ENCODE assay signal across 27 mouse cellular contexts in the genomic region with DNA sequence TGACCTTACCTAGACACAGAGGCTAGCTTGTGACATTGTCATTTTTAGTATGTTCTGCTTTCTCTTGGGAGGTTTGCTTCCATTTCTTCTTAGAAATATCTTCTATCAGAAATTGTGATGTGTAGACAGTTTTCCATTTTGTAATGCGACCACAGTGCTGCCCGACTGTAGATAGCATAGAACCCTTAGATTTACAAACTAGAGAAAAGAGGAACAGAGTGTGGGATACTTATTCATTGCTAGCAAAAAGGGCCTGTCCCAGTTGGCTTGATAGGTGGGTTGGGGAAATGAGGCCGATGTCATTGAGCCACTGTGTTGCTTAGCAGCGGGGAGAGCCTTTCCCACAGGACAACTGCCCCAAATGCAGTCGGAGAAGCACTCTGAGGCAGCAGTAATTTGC. TPM values are rescaled to one million over a fixed set of nuclear protein-coding genes. Genes with fewer than 3 reads are reported as not detected.
"Had no signal": no experiment of that assay in that cellular context is flagged by ENCODE, and none has a peak within 500 bp of the region (broad histone marks: within the 10 kb centered on the region; RNA-seq: fewer than 3 reads in every experiment).

No protein-coding gene starts in this region.

- H3K27ac ChIP-seq: kidney, postnatal 0 days; limb, embryonic 12.5 days; limb, embryonic 15.5 days; liver, embryonic 12.5 days; liver, embryonic 15.5 days; stomach, embryonic 15.5 days had no signal

- DNase-seq: left cerebral cortex, postnatal 4 days; lung, adult 2 months; lung, postnatal 14 days; lung, postnatal 4 days; midbrain, embryonic 14.5 days; right cerebral cortex, adult 18-20 months; right cerebral cortex, postnatal 14 days; right cerebral cortex, postnatal 4 days; spleen, adult 18-20 months; thymus, postnatal 4 days had no signal

- H3K9ac ChIP-seq: limb, embryonic 12.5 days; limb, embryonic 15.5 days; liver, embryonic 12.5 days; liver, embryonic 15.5 days; stomach, embryonic 15.5 days had no signal

- H3K27me3 ChIP-seq: limb, embryonic 12.5 days; limb, embryonic 15.5 days; liver, embryonic 12.5 days; liver, embryonic 15.5 days; stomach, embryonic 15.5 days had no signal

- H3K9me3 ChIP-seq: limb, embryonic 12.5 days; limb, embryonic 15.5 days; liver, embryonic 12.5 days; liver, embryonic 15.5 days; stomach, embryonic 15.5 days had no signal

- H3K4me3 ChIP-seq: limb, embryonic 12.5 days; limb, embryonic 15.5 days; liver, embryonic 12.5 days; liver, embryonic 15.5 days; stomach, embryonic 15.5 days had no signal

RNA-seq across cellular contexts. Expression of gene Clrn2, which starts 44.0 kb away (rescaled TPM):
- total RNA-seq: left cerebral cortex, postnatal 4 days; megakaryocyte progenitor cell, adult 5-6 weeks; megakaryocyte-erythroid progenitor cell, adult 5-6 weeks had no signal
- polyA plus RNA-seq: inflammation-experienced regulatory T-cells, adult 6 months; intestine, embryonic 16.5 days; kidney, adult 2 months; kidney, embryonic 14.5 days; kidney, postnatal 0 days; large intestine, adult 2 months; limb, embryonic 15.5 days; liver, embryonic 12.5 days; liver, embryonic 15.5 days; lung, adult 2 months; lung, embryonic 16.5 days; midbrain, embryonic 14.5 days; midbrain, postnatal 0 days; neural tube, embryonic 11.5 days; neural tube, embryonic 14.5 days; stomach, embryonic 15.5 days had no signal
